In the genomic region with DNA sequence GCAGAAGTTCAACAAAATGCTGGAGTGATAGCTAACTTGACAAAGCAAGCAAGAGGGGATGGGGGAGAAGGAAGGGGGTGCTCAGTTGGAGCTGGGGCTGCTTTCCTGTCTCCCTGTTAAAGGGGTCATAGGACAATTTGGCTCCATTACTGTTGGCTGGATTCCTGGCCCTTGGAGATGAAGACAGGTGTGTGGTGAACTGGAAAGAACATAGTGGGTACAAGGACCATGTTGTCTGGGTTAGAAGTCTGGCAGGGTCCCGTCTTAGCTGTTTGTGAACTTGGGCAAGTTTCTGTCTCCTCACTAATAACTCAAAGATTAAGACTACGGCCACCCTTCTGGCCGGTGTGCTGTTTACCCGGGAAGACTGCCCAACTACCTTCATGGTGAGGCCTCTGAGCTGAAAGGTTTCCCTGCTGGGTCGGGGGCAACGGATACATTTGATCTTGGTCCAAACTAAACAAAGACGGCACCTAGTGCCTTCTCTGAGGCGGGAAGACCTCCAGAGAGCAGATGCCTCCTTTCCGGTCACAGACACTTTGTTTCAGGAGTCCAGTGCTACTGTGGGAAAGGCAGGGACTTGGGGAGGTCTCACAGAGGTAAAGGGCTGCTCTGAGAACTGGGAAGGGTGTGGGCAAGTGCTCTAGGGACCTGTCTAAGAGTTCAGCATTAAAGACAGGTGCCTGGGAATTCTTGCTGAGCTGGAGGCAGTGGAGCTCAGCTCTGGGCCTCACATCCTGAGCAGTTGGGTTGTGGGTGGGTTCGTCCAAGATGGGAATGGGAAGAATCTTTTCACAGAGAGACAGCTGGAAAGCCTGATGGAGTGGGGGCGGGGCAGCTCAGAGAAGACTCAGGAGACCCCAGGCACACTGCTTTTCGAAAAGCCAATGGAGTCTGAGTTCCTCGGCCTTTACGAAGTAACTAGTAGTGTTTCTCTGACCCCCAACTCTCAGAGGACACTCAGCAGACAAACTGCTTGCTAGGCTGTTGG, we compare ENCODE assay signal across 26 mouse cellular contexts. TPM values are rescaled to one million over a fixed set of nuclear protein-coding genes. Genes with fewer than 3 reads are reported as not detected.
DNase-seq lines count a peak whose midpoint lies in the region; ATAC-seq lines count a peak whose summit lies in the region.
"Had no signal": no experiment of that assay in that cellular context is flagged by ENCODE, and none has a peak within 500 bp of the region (broad histone marks: within the 10 kb centered on the region; RNA-seq: fewer than 3 reads in every experiment).

No protein-coding gene starts in this region.

- no peak overlapping the region for H3K4me3 ChIP-seq in kidney, embryonic 14.5 days (ENCODE audit: low read length)
- H3K4me3 ChIP-seq: heart, embryonic 12.5 days; hindbrain, embryonic 13.5 days; left cerebral cortex, adult 2 months; limb, embryonic 12.5 days; neural tube, embryonic 15.5 days had no signal

- H3K4me2 ChIP-seq in kidney, embryonic 14.5 days (replicated peaks; ENCODE audit: low read depth, low read length) = no peak overlapping the region
- H3K4me2 ChIP-seq: heart, embryonic 12.5 days; hindbrain, embryonic 13.5 days; limb, embryonic 12.5 days; liver, embryonic 11.5 days; neural tube, embryonic 15.5 days had no signal

- DNase-seq in kidney, adult 11 months = peak; percentile 14
- peak; percentile 61 for DNase-seq in layer of hippocampus, adult 11-12 months (ENCODE audit: low spot score)
- DNase-seq in layer of hippocampus, adult 9-10 months (ENCODE audit: low spot score) = no peak
- DNase-seq in right cerebral cortex, postnatal 25 days = peak; percentile 21
- no peak for DNase-seq in right cerebral cortex, adult 18-20 months
- peak; percentile 34 to 47 for DNase-seq in layer of hippocampus, postnatal 10 days (ENCODE audit: low spot score in 2 of 2)
- no peak for DNase-seq in thymus, postnatal 0 days (ENCODE audit: low spot score)
- DNase-seq: adrenal gland, postnatal 25 days; cerebellum, adult 11 months; forebrain, postnatal 0 days; gastrocnemius, postnatal 14 days; heart, adult 18-20 months; heart, postnatal 10 days; liver, postnatal 0 days; thymus, adult 18-20 months had no signal

- peaks cover 3% of the 10 kb centered on the region; the same call in 1 of the 2 replicates for H3K27me3 ChIP-seq in kidney, embryonic 14.5 days (ENCODE audit: control insufficient read depth, insufficient read depth, low read length)

- H3K9ac ChIP-seq in kidney, embryonic 14.5 days (ENCODE audit: low read depth, low read length) = no peak overlapping the region
- H3K9ac ChIP-seq: forebrain, postnatal 0 days; heart, embryonic 12.5 days; hindbrain, embryonic 13.5 days; limb, embryonic 12.5 days; liver, postnatal 0 days; neural tube, embryonic 15.5 days had no signal

- no peak overlapping the region for H3K27ac ChIP-seq in kidney, embryonic 14.5 days (ENCODE audit: low read depth, low read length)
- H3K27ac ChIP-seq: hindbrain, embryonic 13.5 days; kidney, postnatal 0 days; left cerebral cortex, adult 2 months; limb, embryonic 12.5 days; macrophage; neural tube, embryonic 15.5 days had no signal

- H3K36me3 ChIP-seq in kidney, embryonic 14.5 days (ENCODE audit: control insufficient read depth, insufficient read depth, low read length) = no peaks in the 10 kb centered on the region
- H3K36me3 ChIP-seq: heart, embryonic 12.5 days; hindbrain, embryonic 13.5 days; limb, embryonic 12.5 days; neural tube, embryonic 15.5 days had no signal

- H3K4me1 ChIP-seq in kidney, embryonic 14.5 days (ENCODE audit: control insufficient read depth, insufficient read depth, low read length) = no peaks in the 10 kb centered on the region
- H3K4me1 ChIP-seq: heart, embryonic 12.5 days; limb, embryonic 12.5 days had no signal

- ATAC-seq in kidney, embryonic 14.5 days (ENCODE audit: low FRiP score, low TSS enrichment) = no peak
- ATAC-seq: CD4-positive, CD25-positive, alpha-beta regulatory T cell, adult 4 months; forebrain, postnatal 0 days; liver, postnatal 0 days; lung, postnatal 0 days had no signal

- no peaks in the 10 kb centered on the region for H3K9me3 ChIP-seq in kidney, embryonic 14.5 days (ENCODE audit: control insufficient read depth, low read length)
- H3K9me3 ChIP-seq: heart, embryonic 12.5 days; hindbrain, embryonic 13.5 days; limb, embryonic 12.5 days; neural tube, embryonic 15.5 days had no signal

- 52% methylated on average over 14 of the region's 14 CpGs for WGBS in kidney, embryonic 14.5 days

RNA-seq across cellular contexts. Expression of a gene that starts 11.1 kb away (rescaled TPM):
- 1.9 and 3.0 TPM in 2 replicates for polyA plus RNA-seq in kidney, embryonic 14.5 days (2014; fragmentation: Nextera tagmentation; extraction: Ambion mirVana)
- total RNA-seq in layer of hippocampus, postnatal 10 days (2021) = 10 to 100 TPM; 17.1 TPM
- polyA plus RNA-seq in thymus, postnatal 0 days (2015; fragmentation: Nextera tagmentation; extraction: Ambion mirVana) = 2.9 and 3.1 TPM in 2 replicates

RNA-seq across cellular contexts. Expression of a gene that starts 25.9 kb away (rescaled TPM):
- 2.2 and 3.0 TPM in 2 replicates for polyA plus RNA-seq in kidney, embryonic 14.5 days (2014; fragmentation: Nextera tagmentation; extraction: Ambion mirVana)
- total RNA-seq in layer of hippocampus, postnatal 10 days (2021) = 10 to 100 TPM; 85.1 to 89.1 TPM
- polyA plus RNA-seq in thymus, postnatal 0 days (2015; fragmentation: Nextera tagmentation; extraction: Ambion mirVana) = 1.6 and 1.7 TPM in 2 replicates
- polyA plus RNA-seq: macrophage had no signal

RNA-seq across cellular contexts. Expression of a gene that starts 46.8 kb away (rescaled TPM):
- polyA plus RNA-seq in kidney, embryonic 14.5 days (2014; fragmentation: Nextera tagmentation; extraction: Ambion mirVana) = 162 and 192 TPM in 2 replicates
- total RNA-seq in layer of hippocampus, postnatal 10 days (2021) = 10 to 100 TPM; 53.4 to 53.9 TPM
- polyA plus RNA-seq in thymus, postnatal 0 days (2015; fragmentation: Nextera tagmentation; extraction: Ambion mirVana) = 154 and 174 TPM in 2 replicates

Comparison
In these comparisons a context has a peak if more than half of its experiments do, and no peak if none do; other contexts are left out.
1. DNase-seq: peak in kidney, adult 11 months (single experiment), layer of hippocampus, adult 11-12 months (single experiment), right cerebral cortex, postnatal 25 days (single experiment) and layer of hippocampus, postnatal 10 days (2 of 2); none in layer of hippocampus, adult 9-10 months (single experiment), right cerebral cortex, adult 18-20 months (single experiment) and thymus, postnatal 0 days (single experiment).